Mouse (Mus musculus): ENCODE results near the gene Tbxas1. TPM values are rescaled to one million over a fixed set of nuclear protein-coding genes. Genes with fewer than 3 reads are reported as not detected.

The Tbxas1 gene
- total RNA-seq, 2 experiments from 2014 or later = 3.0 to 3.3 TPM

DNA sequence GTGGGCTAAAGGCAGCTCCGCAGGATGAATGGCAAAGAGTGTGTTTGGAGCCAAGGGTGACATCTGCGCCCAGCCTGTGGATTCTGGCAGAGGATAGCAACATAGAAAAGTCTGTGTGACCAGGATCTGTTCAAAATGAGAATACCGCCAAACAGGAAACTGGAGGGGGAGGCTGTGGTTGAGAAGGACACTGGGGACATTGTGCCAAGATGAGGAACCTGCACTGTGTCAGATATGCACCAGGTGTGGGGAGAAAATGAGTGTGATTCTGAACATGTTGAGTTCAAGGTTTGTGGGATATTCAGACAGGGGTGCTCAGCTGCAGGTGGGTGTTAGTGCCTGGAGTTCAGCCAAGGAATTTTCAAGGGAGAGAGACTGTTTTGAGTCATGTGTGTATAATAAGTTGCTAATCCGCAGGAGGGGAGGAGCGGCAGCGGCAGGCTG lies 7.5 kb downstream of the Tbxas1 start:
- intact Hi-C loops (cut with DNase I) = loop anchor here (10.0 kb wide), 1 partner anchor 228 kb away; no protein-coding TSS in a partner anchor
- DNase-seq (ENCODE audit: low spot score in 2 of 2) = peak; percentile 7 to 26

DNA sequence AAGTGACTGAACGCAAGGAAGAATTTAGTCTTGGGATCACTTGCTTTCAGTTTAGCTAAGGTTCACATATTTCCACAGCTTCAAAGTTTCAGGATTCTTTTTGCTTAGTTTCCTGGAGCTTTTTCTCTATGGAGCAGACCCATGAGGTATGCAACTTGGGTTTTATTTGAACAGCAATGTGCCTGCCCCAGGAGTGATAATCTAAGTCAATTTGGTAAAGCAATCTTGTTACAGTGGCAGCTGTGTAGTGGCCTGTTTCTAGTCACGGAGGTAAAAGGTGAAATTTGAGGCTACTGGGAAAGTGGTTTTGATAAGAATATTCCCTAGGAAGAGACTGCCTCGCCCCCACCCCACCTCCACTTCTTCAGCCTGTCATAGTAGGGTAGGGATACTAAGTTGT lies 9.3 kb downstream of the Tbxas1 start:
- no peak for DNase-seq (ENCODE audit: low spot score in 2 of 2)
- intact Hi-C loops (cut with DNase I) = loop anchor here (10.0 kb wide), 1 partner anchor 230 kb away; no protein-coding TSS in a partner anchor

DNA sequence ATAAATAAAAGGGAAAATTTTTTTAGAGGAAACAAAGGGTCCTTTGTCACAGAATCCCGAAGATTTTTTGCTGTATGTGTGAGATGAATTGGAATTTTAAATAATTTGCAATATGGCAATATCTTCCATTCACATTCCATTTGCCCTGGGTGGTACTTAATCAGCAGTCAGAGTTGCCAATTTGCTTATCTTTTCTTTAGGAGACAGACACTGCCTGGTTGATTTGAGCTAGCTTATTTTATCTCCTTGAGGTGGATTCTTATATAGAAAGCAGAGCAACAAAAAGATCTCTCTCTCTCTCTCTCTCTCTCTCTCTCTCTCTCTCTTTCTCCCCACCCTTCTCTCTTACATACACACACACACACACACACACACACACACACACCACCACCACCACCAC lies 9.9 kb downstream of the Tbxas1 start:
- DNase-seq (ENCODE audit: low spot score in 2 of 2) = no peak
- intact Hi-C loops (cut with DNase I) = loop anchor here (10.0 kb wide), 1 partner anchor 230 kb away; no protein-coding TSS in a partner anchor

DNA sequence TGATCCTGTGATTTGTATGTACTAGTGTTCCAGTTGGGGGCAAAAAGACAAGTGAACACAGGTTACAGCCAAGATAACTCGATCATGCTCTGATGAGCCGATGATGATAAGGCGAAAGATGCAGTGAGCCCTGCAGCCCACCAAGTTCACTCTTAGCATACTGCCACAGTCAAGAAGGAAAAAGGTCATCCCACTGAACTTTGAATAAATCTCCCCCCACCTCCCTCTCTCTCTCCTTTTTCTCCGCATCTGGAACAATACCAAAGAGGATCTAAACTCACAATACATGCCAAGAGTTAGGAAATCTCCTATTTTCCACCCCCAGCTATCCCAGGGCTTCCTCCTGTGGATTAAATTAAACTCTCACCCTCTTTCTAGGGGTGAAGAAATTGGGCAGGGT lies 12.2 kb downstream of the Tbxas1 start:
- no peak for DNase-seq (ENCODE audit: low spot score in 2 of 2)
- intact Hi-C loops (cut with DNase I) = loop anchor here (10.0 kb wide), 1 partner anchor 233 kb away; no protein-coding TSS in a partner anchor

DNA sequence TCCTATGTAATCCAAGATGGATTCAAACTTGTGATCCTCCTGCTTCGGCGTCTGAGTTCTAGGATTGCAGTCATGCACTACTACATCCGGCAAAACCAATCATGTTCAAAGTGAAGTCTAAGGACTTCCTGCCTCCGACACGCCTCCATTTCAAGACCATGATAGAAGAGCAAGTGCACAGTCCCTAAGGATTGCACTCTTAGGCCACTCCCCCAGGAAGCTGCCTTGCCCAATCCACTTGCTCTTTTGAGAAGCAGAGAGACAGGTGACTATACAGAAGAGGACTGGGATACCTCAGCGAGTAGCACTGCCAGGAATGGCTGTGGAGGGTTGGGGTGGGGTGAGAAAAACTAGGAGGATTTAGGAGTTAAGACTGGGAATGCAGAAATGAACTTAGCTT lies 14.0 kb downstream of the Tbxas1 start:
- DNase-seq (ENCODE audit: low spot score in 2 of 2) = no peak
- intact Hi-C loops (cut with DNase I) = loop anchor here (10.0 kb wide), 1 partner anchor 234 kb away; no protein-coding TSS in a partner anchor

DNA sequence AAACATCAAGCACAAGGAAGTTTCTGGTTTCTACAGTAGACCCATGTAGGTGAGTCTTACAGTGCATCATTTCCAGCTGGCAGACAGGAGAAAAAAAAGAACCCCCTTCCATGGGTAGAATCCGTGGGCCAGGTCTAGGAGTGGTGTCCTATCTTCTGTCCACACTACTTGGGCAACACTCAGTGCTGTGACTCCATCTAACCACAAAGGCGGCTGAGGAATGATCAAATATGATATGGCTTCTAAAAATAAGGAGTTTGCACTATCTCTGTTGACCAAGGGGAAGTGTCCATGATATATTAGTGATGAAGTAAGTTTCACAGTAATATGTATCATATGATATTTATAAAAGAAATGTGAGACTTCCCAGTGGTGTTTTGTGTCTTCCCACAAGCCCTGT lies 16.8 kb downstream of the Tbxas1 start:
- intact Hi-C loops (cut with DNase I) = no loop called here
- DNase-seq (ENCODE audit: low spot score in 2 of 2) = no peak

DNA sequence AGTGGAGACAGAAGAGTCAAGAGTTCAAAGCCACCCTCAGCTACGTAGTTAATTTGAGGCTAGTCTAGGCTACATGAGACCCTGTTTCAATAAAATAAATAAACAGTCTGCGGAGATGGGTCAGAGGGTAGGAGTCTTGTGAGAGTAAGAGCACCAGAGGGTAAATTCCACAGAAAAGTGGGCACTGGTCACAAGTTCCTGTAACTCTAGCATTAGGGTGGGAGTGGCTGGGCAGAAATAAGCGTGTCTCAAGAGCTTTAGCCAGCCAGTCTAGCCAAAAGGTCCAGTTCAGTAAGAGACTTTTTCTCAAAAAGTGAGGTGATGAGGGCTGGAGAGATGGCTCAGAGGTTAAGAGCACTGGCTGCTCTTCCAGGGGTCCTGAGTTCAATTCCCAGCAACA lies 18.4 kb downstream of the Tbxas1 start:
- intact Hi-C loops (cut with DNase I) = no loop called here
- DNase-seq (ENCODE audit: low spot score in 2 of 2) = no peak

DNA sequence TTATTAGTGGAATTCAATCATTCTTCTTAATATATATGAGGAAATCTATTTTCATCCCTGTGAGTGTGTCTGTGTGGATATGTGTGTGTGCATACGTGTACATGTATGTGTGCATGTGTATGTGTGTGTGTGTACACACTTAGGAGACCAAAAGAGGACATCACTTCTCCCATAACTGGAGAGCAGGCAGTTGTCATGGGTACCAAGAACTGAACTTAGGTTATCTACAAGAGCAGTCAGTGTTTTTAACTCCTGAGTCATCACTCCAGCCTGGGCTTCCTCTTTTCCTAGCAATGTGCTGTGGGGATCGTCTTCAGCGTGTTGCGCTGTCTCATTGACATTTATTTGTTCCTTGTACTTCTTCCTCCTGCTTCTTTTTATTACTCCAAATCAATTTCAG lies 24.9 kb downstream of the Tbxas1 start:
- intact Hi-C loops (cut with DNase I) = no loop called here
- DNase-seq (ENCODE audit: low spot score in 2 of 2) = no peak

DNA sequence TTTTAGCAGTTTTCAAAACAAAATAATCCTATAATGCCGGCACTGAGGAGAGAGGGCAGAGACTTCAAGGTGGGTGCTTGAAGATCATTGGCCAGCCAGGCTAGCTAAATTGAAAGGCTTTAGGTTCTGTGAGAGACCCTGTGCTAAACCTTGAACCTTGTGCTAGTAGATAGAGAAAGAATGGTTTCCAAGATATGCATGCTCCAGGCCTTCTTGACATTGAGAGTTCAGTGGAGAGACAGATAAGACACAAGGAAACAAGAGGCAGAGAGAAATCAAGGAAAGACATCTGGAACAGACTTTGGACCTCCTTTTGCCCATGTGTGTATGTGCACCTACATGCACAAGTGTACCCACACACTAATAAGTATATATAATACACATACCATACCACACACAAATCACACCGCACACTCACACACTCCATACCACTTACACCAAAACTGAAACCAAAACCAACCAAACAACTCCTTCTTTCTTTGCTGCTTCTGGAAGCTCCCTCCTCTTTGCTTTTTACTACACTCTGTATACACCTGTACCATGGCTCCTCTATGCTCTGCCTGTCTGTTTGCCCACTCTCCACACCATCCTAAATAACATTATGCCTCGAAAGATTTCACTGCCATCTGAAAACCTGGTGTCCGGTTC lies 25.4 kb downstream of the Tbxas1 start:
- DNase-seq (ENCODE audit: low spot score in 2 of 2) = no peak
- intact Hi-C loops (cut with DNase I) = no loop called here

DNA sequence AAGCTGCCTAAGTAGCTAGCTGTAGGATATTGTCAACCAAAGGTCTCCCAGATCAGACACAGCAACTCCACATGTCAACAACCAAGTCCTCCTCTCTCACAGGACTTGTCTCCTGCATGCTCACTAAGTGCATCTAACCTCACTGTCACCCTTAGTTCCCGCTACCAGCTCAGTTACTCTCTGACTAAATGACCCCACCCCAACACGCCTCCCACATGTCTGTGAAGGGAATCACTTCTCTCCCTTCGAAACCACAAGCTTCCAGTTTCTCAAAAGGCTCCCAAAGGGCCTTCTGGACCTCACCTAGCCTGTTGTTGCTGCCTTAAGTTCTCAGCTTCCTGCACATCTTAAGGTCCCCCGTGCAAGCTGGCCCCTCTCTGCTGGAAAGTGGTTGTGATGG lies 25.9 kb downstream of the Tbxas1 start:
- intact Hi-C loops (cut with DNase I) = no loop called here
- DNase-seq (ENCODE audit: low spot score in 2 of 2) = no peak

DNA sequence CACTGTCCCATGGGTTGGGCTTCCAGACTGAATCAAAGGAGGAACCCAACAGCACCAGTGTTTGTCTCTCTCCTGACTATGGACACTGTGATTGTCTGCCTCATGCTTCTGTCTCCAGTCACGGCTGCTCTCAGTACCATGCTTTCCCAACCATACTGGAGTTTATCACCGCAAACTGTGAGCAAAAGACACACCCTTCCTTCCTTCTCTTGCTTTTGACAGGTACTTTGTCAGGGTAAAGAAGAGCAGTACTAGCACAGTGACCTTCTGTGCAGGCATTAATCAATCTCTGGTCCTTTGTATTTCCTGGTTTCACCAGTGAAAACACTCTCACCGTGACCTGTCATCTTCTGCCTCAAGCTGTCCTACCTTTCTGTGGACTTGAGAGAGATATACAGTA lies 26.4 kb downstream of the Tbxas1 start:
- no peak for DNase-seq (ENCODE audit: low spot score in 2 of 2)
- intact Hi-C loops (cut with DNase I) = no loop called here

DNA sequence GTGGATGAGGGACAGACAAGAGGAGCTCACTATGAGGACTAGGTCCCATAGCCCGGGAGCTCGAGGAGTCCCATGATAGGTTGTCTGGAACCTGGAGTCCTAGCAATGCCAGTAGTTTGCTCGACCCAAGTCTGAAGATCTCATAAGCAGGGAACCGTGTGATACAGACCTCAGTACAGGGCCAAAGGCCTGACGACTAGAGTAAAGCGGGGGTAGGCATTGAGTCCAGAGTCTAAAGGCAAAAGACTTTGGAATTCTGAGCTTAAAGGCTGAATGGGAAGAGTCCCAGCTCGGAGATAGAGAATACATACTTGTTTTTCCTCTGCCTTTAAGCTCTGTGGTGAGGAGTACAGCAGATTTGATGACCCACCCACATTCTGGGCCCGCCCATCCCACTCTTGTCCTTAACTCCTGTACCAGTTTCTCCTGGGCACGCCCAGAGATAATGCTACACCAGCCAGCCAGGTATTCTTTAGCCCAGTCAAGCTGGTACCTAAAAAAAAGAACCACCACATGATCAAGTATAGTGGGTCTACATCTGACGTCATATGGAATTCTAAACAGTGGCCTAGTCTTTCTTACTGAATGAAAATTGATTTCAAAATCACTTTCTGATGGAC lies 27.7 kb downstream of the Tbxas1 start:
- intact Hi-C loops (cut with DNase I) = no loop called here
- no peak for DNase-seq (ENCODE audit: low spot score in 2 of 2)

DNA sequence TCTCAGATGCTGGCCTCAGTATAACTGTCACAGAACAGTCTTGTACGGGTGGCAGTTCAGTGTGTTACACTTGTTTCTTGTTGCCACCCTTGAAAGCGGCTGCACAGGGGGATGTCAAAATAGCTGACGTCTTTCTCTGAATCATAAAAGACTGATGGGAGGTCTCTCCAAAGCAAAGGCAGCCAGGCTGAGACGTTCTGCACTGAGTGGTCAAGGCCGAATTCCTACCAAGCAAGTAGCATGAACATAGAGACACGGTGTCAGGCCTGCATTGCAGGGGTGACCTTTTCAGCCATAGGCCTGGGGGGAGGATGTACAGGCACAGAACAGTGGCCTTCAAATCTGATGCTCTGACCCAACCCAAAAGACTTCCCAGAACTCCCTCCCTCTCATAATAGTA lies 30.8 kb downstream of the Tbxas1 start:
- intact Hi-C loops (cut with DNase I) = no loop called here
- no peak for DNase-seq (ENCODE audit: low spot score in 2 of 2)

DNA sequence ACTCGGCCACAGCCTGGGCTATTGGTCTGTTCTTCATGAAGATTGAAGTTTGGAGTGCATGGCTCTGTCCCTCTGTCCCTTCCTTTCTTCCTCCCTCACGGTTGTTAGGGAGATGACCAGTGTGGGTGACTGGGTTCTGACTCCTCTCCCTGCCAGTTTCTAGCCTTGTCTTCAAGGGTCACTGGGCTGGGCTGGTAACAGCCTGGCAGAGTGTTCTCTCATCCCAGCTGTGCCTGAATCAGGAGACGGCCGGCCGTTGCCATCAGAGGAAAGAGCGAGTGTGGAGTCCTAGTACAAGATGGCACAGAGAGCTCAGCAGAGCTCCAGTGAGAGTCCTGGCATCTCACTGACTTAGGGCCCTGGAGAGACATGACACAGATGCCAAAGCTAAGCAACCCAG lies 33.2 kb downstream of the Tbxas1 start:
- intact Hi-C loops (cut with DNase I) = no loop called here
- no peak for DNase-seq (ENCODE audit: low spot score in 2 of 2)

DNA sequence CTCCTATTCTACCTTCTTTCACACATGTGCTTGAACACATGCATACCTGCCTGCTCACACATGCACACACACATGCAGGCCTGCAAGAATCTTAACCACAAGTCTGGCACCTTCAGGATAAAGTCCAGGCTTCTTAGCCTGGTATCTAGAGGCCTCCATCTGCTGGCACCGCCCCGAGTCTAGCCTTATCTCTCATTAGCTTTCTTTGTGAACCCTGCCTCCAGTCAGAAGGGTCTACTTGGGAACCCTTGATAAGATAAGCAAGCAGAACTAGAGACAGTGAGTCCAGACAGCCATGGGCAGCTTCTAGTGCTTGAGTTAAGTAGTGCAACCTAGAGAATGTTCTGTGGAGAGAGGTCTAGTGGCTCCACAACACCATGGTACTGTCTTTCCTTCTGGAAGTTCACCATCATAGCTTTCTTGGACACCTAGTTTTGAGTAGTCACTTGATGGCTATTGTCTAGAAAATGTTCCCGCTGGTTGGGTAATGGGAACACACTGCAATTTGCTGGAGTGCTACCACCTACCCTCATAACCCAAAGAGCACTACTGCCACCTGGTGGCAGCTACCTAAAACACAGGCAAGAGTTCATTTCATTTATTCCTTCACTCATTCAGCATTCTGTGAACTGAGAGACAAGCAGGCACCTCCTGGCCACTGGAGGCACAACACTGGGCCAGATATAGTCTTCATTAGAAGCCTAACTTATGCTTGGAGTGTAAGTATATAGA lies 35.8 kb downstream of the Tbxas1 start:
- peak; percentile 26 to 61 for DNase-seq (ENCODE audit: low spot score in 2 of 2)

DNA sequence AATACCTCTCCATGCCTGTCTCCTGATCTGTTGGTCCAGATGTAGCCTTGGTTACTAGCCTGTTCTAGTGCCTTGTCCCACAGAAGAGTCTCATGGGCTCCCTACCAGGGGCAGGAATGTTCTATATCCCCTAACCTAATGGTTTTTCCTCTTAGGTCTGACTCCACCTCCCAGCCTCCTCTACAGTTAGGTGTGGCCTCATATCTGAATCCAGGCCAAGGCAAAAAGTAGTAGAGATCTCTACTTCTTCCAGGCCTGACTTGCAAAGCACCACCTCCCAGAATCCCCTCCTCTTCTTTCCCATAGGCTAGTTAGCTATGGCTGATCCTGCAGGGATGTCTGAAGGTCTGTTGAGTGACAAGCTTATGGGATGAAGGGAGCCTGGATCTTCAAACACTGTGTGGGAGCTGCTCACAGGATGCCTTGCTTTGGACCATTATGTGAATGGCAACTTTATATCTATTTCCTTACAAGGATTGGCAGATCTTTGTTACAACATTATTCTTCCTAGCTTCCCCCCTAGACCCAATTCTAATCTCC lies 37.0 kb downstream of the Tbxas1 start:
- DNase-seq (ENCODE audit: low spot score in 2 of 2) = no peak

More for the DNA sequence above, 35.8 kb downstream of the Tbxas1 start:
- intact Hi-C loops (cut with DNase I) = loop anchor here (1.0 to 2.0 kb wide), 3 partner anchors 34 to 260 kb away; partner anchors contain the start of gene Hipk2

DNA sequence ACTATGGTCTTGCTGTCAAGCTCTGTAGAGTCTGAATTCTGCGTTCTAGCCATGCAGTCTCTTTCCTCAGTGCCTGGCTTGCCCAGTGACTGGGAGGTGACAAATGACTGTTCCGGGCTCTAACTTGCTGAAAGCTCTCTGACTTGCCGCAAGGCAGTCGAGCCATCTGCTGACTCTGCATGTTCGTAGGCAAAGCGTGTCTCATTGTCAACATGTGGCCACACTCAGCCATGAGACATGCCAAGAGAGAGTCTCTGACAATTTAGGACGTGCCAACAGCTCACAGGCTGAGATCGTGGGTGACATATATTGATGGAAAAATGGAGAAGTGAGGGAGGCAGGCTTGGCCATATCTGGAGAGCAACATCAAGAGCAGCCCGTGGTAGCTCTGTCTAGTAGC lies 37.6 kb downstream of the Tbxas1 start:
- intact Hi-C loops (cut with DNase I) = loop anchor here (2.0 kb wide), 1 partner anchor 154 kb away; no protein-coding TSS in a partner anchor

More for the DNA sequence above, 37.0 kb downstream of the Tbxas1 start:
- intact Hi-C loops (cut with DNase I) = loop anchor here (2.0 kb wide), 1 partner anchor 155 kb away; no protein-coding TSS in a partner anchor

DNA sequence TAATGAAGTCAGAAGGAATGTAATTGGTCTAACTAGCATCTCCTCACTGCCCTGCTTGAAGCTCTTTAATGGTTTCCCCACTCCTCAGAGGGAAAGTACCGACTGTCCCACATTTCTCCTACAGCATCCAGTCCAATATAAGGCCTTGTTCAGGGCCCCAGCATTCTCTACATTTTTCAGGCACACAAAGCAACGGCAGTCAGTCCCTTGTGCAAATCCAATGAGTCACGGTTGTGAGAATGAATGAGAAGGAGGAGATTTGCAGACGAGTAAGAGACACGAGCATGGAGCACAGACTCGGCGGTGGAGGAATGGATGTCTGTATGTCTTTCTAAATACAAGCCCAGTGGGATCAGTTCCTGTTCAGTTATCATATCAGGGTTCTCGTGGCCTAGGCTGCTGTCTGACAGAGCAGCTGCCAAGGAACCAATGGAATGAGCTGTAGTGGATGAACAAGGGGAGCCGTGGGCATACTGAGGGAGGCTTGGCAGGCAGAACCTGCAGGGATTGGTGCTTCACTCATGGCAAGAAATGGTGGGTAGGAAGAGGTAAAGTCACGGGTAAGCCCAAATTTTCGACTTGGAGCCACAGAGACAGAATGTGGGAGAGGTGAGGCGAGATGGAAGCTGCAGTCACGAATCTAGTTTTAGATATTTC lies 38.3 kb downstream of the Tbxas1 start:
- intact Hi-C loops (cut with DNase I) = loop anchor here (2.0 kb wide), 1 partner anchor 153 kb away; no protein-coding TSS in a partner anchor

More for the DNA sequence above, 37.6 kb downstream of the Tbxas1 start:
- DNase-seq (ENCODE audit: low spot score in 2 of 2) = peak in 1 of 2 experiments; percentile 43

DNA sequence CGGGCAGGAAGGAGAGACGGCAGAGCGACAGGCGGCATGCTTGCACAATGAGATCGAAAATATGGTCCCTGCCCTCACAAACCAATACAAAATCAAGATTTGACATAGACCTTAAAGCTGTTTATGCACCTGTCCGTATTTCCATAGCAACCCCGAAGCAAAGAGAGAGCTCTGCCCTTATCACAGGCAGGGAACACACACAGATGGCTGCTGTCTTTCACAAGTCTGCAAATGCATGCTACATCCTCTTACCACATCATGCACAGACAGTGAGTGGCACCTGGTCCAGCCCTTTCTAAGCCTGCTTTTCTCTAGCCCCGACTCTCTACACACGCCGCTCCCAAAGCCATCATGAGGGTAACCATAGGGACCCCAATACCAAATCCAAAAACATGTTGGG lies 39.0 kb downstream of the Tbxas1 start:
- peak in 1 of 2 experiments; percentile 28 for DNase-seq (ENCODE audit: low spot score in 2 of 2)
- intact Hi-C loops (cut with DNase I) = no loop called here

More for the DNA sequence above, 38.3 kb downstream of the Tbxas1 start:
- peak; percentile 15 to 81 for DNase-seq (ENCODE audit: low spot score in 2 of 2)
